Mouse (Mus musculus) T-helper 2 cell (primary cell): ENCODE measurements around the gene Chst8.

Experiments used
- in situ Hi-C: fragments of 300-600 bp; cut with MboI, MseI; formaldehyde crosslinking; loops from one replicate; pipeline ENCODE4 v1.15.1; 2025; ENCODE audit warnings: high pct_unique_total_duplicates

Chst8 gene

GRCm38 (mm10) chr7:34636661-34637060 is 175.8 kb downstream of the Chst8 start:
- in situ Hi-C loops, result no loop called here

DNA sequence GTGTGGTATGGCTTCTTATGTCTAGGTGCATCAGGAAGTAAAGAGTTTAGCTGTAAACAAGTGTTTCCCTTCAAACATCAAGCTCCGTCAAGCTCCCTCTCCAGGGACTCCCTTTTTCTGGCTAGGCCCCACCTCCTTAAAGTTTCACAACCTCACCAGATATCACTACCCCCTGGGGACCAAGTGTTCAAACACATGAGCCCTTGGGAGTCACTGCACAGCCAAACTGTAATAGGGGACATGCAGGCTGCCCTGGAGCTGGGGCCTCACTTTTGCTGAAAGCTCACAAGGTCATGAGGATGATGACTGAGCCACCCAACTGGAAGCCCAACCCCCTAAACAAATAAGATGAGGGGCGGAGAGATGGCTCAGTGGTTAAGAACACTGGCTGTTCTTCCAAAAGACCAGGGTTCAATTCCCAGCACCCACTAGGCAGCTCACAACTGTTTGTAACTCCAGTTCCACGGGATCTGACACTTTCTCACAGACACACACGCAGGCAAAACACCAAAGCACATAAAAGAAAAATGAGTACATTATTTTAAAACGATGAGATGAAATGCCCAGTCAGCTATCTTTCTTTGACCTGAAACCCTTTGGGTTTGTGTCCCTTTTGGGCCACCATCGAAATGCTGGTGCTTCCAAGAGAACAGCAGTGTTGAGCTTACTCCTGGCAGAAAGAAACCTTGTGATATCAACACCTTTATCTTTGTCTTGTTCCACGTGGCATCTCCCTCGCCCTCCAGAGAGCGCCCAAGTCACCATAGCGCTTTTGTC is 179.4 kb downstream of the Chst8 start:
- in situ Hi-C loops, result no loop called here

DNA sequence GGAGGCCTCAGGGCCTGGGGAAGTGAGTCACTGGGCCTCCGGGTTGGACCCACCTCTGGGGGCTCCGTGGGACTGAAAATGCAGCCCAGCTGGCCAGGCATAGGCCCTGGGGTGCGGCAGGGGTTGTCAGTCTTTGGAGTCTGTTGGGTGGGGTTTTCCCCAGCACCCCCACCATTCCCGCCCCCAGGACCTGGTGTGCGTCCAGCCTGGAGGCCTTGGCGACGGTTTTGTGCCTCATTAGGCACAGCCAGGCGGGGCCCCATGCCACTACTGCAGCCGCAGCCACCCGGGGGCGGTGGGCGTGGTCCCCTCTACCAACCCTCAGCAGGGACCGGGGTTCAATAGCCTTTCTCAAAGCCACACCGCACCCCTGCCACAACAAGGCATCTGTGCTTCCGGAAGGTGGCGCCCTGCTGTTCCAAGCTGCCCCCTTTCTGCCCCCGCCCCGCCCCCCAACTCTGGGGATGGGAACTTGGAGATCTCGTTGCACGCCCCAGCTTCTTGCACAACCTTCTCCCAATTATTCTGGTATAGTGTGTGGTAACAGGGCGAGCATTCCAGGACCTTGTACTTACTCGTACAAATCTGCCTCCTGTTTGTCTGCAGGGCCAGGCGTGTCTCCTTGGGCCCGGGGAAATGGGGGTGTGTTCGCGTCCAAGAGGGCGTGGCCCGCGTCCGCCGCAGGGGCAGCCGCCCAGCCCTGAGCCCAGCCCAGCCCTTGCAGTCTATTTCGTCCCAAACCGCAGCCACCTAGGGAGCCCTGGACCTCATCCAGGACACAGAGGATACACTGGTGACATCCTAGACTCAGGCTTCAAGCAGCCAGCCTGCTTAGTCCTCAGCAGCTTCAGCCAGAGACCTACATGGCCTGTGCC is 182.1 kb downstream of the Chst8 start:
- in situ Hi-C loops, result no loop called here

- in situ Hi-C loops, result no loop called here
Measured at GRCm38 (mm10) chr7:34629702-34630210, 182.8 kb downstream of the Chst8 start.
